Mouse (Mus musculus) activated CD4-positive, CD25-positive, alpha-beta regulatory T cell, adult 4 months (primary cell): ENCODE results near the gene Dpp8. TPM values are rescaled to one million over a fixed set of nuclear protein-coding genes. Genes with fewer than 3 reads are reported as not detected.

Experiments used
- ATAC-seq: one replicate; pipeline ENCODE4 v1.8.0; 2017
- polyA plus RNA-seq, 2 experiments: library from polyadenylated mRNA; unstranded; fragments of 100-300 nt; shearing (Covaris generic); gene quantifications; one replicate each; pipeline ENCODE4 v1.2.1; 2017

The Dpp8 gene
- polyA plus RNA-seq, 2 experiments from 2014 or later, result 23.4 to 29.2 TPM

DNA sequence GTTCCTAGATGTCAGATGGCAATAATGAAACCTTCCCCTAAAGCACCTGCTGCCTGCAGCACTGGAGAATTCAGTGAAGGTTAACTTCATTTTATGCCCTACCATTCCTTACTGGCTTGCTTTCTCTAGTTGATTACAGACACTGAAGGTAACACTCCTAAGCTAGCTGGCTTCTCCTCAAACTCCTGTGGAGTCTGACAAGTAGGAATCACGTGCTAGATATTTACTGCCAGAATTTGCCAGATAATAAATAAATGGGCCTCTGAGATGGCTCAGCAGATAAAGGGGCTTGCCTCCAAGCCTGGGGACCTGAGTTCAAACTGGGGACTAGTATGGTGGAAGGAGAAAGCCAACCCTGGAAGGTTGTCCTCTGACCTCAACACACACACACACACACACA is 54.6 kb downstream of the Dpp8 start:
- ATAC-seq, result no peak

GRCm38 (mm10) chr9:65087490-65087889 is 55.3 kb downstream of the Dpp8 start:
- ATAC-seq, result no peak

GRCm38 (mm10) chr9:65094237-65094636 is 62.0 kb downstream of the Dpp8 start:
- ATAC-seq, result no peak

DNA sequence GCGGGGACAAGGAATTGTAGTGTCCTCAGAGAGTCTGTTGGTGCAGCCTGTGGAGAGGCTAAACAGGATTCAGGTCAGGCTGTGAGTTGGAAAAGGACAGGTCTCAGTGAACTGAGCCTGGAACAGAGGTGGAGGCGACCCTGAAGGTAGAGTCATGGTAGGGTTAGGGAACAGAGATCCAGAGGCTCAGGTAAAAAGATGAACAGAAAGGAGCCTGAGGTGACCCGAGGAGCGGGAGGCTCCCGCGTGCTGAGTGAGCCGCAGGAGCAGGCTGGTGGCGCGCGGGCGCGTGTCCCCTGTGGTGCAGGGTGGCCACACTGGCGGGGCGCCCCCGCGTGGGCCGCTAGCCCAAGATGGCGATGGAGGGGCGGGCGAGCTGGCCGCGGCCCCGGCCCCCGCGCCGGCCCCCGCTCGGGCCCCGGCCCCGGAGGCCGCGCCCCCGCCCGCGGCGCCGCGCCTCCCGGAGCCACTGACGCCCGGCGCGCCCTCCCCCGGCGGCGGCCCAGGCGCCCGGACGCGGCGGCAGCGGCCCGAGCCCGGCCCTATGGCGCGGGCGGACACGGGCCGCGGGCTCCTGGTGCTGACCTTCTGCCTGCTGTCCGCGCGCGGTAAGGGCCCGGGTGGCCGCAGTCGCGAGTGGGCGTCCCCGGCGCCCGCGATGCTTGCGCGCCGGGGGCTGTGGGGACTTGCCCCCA is 68.9 kb downstream of the Dpp8 start, which contains the start of gene Igdcc4:
TSS of gene Igdcc4 (plus strand) at position 496 of the 695 bp plus-strand sequence.
- ATAC-seq, result no peak

- ATAC-seq, result no peak
Observed at GRCm38 (mm10) chr9:65101686-65102376, 69.6 kb downstream of the Dpp8 start.

- no peak for ATAC-seq
Observed at GRCm38 (mm10) chr9:65102377-65103172, 70.4 kb downstream of the Dpp8 start.

DNA sequence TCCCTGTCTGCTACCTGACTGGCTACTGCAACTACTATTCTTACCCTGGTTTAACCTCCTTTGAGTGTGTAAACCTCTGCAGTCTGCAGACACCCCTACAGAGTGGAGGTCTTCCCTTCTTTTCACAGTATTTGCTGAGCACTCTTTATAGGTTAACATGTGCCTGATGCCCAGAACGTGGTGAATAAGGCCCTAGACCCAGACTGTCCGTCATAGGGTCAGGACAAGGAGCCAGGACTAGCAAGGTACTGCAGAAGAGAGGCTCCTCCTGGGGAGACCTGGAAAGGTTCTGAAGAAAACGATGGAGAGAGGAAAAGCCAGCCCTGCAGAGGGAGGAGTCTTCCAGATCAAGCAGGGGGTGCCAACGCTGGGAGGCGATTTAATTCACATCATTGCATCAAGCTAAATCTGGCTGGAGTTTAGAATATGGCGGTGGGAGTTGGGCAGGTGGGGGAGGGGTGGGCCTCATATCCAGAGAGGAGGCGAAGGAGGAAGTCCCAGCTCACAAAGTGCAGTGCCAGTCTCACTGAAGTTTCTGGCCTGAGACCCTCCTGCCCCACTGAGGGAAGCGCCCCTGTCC is 71.0 kb downstream of the Dpp8 start:
- no peak for ATAC-seq

- ATAC-seq, result no peak
Observed at GRCm38 (mm10) chr9:65106821-65107220, 74.6 kb downstream of the Dpp8 start.

- no peak for ATAC-seq
Observed at GRCm38 (mm10) chr9:65107893-65108292, 75.7 kb downstream of the Dpp8 start.

DNA sequence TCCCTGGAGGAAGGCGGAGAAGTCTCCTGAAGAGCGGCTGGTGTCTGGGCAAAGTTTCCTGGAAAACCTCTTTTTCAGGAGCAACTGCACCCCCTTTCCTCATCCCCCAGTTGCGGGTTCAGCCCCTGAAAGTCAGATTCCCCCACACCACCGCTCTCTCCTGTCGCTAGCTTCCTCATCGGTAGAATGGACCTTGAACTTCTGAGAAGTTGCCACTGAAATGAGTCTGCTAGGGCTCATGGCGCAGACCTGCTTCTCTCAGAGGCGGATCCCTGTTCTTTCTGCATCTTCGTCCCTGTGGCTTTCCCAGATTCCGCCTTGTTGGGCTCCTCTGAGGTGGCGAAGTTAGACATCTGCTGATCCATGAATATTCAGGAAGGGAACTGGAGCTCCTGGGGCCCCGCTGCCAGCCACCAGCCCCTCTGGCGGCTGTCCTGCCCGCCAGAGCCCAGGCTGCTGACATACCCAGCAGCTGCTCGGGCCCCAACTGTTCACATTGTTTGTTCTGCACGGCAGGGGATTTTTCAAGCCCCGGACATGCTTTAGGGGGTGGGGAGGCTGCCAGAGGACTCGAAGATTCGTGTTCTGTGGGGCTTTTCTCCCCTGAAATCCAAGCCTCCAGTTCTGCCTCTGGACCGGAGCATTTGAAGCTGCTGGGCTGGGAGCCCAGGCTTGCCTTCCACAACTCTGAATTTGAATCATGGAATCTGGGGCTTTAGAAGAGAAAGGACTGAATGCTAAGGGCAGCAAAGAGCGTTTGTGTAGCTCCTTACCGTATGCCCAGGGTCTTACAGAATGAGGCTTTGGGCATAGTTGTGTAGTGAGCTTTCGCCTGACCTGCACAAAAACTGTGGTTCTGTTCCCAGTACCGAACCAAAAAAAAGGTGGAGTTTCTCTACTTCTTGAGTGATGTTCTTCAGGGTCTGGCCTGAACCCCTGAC is 77.2 kb downstream of the Dpp8 start:
- ATAC-seq, result no peak

DNA sequence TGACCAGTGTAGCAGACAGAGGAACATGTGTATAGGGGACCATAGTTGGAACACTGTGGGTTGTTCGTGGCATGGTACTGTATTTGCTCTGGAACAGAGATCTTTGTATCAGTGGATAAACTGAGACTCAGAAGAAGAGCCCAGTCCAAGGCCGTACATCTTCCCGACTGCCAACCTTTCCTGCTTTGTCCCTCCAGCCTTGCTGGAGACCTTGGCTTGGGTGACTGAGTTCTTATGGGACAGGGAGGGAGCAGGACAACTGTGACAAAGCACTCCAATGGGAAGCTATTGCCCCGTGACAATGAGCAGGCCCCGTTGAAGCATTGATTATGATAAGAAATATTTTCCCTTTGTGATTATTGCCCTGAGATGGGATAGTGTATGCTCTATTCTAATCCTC is 79.5 kb downstream of the Dpp8 start:
- ATAC-seq, result no peak

DNA sequence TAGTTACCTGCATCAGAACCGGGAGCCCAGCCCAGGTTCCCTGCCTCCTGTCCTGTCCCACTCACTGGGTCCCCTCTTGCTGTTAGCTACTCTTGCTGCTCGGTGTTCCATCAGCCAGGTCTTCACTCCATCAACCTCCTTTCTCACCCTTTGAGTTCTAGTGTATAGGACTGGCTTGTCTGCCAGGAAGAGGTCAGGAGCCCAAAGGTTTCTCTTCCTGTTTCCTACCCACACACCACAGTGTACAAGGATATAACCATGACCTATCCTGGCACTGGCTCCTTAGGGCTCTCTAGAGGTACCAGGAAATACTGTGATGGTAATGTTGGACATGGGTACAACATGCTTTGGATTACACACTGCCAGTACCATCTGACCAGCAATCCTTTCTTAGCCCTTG is 81.5 kb downstream of the Dpp8 start:
- ATAC-seq, result no peak

DNA sequence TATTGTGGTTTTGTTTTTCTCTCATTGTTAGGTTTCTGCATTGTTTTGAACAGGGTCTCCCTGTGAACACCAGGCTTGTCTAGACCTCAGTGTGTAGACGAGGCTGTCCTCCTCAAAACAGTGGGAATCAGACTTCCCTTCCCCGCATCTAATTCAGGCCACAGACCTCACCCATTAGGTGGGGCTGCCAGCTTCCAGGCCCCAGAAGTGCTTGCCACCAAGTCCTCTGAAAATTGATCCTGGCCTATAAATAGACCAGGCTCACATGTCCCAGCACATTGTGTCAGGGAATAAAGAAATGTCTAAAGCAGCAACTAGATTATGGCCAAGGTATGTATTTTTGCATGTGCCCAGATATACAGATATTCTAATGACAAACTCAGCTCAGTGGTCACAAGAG is 83.7 kb downstream of the Dpp8 start:
- ATAC-seq, result no peak

DNA sequence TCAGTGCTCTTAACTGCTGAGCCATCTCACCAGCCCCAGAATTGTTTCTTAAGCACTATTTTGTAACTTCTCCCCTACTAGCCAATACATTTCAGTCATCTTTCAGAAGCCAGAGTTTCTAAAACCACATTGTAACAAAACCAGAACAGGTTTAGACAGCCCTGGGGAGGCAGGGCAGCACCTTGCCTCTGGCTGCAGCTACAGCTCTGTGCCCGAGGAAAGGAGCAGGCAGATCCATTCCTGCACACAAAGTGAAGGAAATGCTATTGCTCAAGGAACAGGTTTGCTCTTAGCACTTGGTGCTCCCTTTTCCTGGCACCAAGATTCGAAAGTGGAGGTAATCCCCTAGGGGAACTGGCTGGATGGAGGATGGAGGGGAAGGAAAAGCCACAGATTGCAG is 85.3 kb downstream of the Dpp8 start:
- no peak for ATAC-seq

- no peak for ATAC-seq
Observed at GRCm38 (mm10) chr9:65120935-65121334, 88.7 kb downstream of the Dpp8 start.

DNA sequence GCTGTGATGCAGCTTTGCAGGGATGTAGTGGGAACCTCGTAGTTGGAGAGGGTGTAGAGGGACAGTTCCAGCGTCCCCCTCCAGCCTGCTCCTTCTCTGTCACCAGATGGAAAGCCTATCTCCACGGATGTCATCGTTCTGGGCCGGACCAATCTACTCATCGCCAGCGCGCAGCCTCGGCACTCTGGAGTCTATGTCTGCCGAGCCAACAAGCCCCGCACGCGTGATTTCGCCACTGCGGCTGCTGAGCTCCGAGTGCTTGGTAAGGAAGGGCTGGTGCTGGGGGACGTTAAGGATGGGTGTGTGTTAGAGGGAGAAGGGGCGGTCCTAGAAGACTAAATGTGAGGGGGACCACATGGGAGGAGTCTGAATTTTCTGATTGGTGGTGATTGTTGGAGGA is 90.3 kb downstream of the Dpp8 start:
- ATAC-seq, result no peak

DNA sequence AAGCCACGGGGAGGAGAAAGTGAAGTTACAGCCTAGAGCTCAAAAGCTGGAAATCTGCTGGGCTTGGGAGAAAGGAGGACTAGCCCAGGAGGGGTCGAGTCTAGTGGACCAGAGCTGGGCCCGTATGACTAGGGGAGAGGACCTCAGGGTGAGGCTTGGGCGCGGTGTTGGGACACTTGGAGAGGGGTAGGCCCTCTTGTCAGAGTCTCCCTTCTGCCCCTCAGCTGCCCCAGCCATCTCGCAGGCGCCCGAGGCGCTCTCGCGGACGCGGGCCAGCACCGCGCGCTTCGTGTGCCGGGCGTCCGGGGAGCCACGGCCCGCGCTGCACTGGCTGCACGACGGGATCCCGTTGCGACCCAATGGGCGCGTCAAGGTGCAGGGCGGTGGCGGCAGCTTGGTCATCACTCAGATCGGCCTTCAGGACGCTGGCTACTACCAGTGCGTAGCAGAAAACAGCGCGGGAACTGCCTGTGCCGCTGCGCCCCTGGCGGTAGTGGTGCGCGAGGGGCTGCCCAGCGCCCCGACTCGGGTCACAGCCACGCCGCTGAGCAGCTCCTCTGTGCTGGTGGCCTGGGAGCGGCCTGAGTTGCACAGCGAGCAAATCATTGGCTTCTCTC is 91.4 kb downstream of the Dpp8 start:
- no peak for ATAC-seq

GRCm38 (mm10) chr9:65128123-65128815 is 96.1 kb downstream of the Dpp8 start:
- ATAC-seq, result no peak

DNA sequence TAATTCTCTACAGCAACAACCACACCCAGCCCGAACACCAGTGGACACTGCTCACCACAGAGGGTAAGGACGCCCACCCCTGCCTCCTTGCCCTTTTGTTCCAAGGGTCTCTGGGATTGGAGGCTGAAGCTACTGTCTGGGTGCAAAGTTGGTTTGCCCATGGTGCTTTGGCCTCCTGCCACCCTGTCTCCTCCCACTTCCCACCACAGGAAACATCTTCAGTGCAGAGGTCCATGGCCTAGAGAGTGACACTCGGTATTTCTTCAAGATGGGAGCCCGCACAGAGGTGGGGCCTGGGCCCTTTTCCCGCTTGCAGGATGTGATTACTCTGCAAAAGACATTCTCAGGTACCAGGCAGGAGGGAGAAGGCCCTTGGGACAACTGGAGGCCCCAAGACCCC is 99.5 kb downstream of the Dpp8 start:
- no peak for ATAC-seq
